Mouse (Mus musculus): ENCODE measurements around the gene Rsrc2.
"Not testable (repeated sequence)": the region's sequence is repeated elsewhere in the genome, so short reads cannot be mapped to it uniquely, and the experiment has no call there.

Rsrc2 gene

GRCm38 (mm10) chr5:123749065-123750064 is at the start of gene Rsrc2, which contains the start of gene Kntc1:
TSS of gene Rsrc2 (minus strand) at chr5:123749414.
TSS of gene Kntc1 (plus strand) at chr5:123749716.
- peak; percentile 98 to 99 for DNase-seq (ENCODE audit: low spot score in 2 of 2)

- DNase-seq (ENCODE audit: low spot score in 2 of 2) = no peak
These were observed 43.9 kb upstream of the Rsrc2 start for GRCm38 (mm10) chr5:123793081-123793480.

GRCm38 (mm10) chr5:123788976-123789375 is 39.8 kb upstream of the Rsrc2 start:
- DNase-seq (ENCODE audit: low spot score in 2 of 2) = no peak

- DNase-seq (ENCODE audit: low spot score in 2 of 2) = no peak
These were observed 32.6 kb upstream of the Rsrc2 start for GRCm38 (mm10) chr5:123781864-123782263.

GRCm38 (mm10) chr5:123780716-123781115 is 31.5 kb upstream of the Rsrc2 start:
- no peak for DNase-seq (ENCODE audit: low spot score in 2 of 2)

- no peak for DNase-seq (ENCODE audit: low spot score in 2 of 2)
These were observed 24.2 kb upstream of the Rsrc2 start for GRCm38 (mm10) chr5:123773441-123773840.

GRCm38 (mm10) chr5:123766455-123766854 is 17.2 kb upstream of the Rsrc2 start:
- not testable (repeated sequence) for DNase-seq (ENCODE audit: low spot score in 2 of 2)

- DNase-seq (ENCODE audit: low spot score in 2 of 2) = no peak
These were observed 16.3 kb upstream of the Rsrc2 start for GRCm38 (mm10) chr5:123765506-123765905.

GRCm38 (mm10) chr5:123748339-123749064 is 712 bp downstream of the Rsrc2 start:
- no peak for DNase-seq (ENCODE audit: low spot score in 2 of 2)

- DNase-seq (ENCODE audit: low spot score in 2 of 2) = no peak
These were observed 1.6 kb downstream of the Rsrc2 start for GRCm38 (mm10) chr5:123747604-123748003.

GRCm38 (mm10) chr5:123746253-123746652 is 3.0 kb downstream of the Rsrc2 start:
- no peak for DNase-seq (ENCODE audit: low spot score in 2 of 2)

GRCm38 (mm10) chr5:123744358-123744757 is 4.9 kb downstream of the Rsrc2 start:
- no peak for DNase-seq (ENCODE audit: low spot score in 2 of 2)

- DNase-seq (ENCODE audit: low spot score in 2 of 2) = no peak
These were observed 18.2 kb downstream of the Rsrc2 start for GRCm38 (mm10) chr5:123730981-123731380.

GRCm38 (mm10) chr5:123723816-123724215 is 25.4 kb downstream of the Rsrc2 start:
- not testable (repeated sequence) for DNase-seq (ENCODE audit: low spot score in 2 of 2)

GRCm38 (mm10) chr5:123720328-123721311 is 28.6 kb downstream of the Rsrc2 start, which contains the start of gene Zcchc8:
TSS of gene Zcchc8 (minus strand) at chr5:123721100.
- DNase-seq (ENCODE audit: low spot score in 2 of 2) = peak; percentile 93 to 94

- DNase-seq (ENCODE audit: low spot score in 2 of 2) = no peak
These were observed 34.6 kb downstream of the Rsrc2 start for GRCm38 (mm10) chr5:123714622-123715021.

- DNase-seq (ENCODE audit: low spot score in 2 of 2) = no peak
These were observed 35.4 kb downstream of the Rsrc2 start for GRCm38 (mm10) chr5:123713782-123714181.

- no peak for DNase-seq (ENCODE audit: low spot score in 2 of 2)
These were observed 39.6 kb downstream of the Rsrc2 start for GRCm38 (mm10) chr5:123709571-123709970.

- DNase-seq (ENCODE audit: low spot score in 2 of 2) = no peak
These were observed 40.6 kb downstream of the Rsrc2 start for GRCm38 (mm10) chr5:123708598-123708997.

- peak in 1 of 2 experiments; percentile 23 for DNase-seq (ENCODE audit: low spot score in 2 of 2)
These were observed 48.6 kb downstream of the Rsrc2 start for GRCm38 (mm10) chr5:123700625-123701024.

GRCm38 (mm10) chr5:123699198-123699597 is 50.0 kb downstream of the Rsrc2 start:
- peak; percentile 67 to 89 for DNase-seq (ENCODE audit: low spot score in 2 of 2)

Measured in spleen, postnatal 4 days (tissue).